Mouse (Mus musculus) forebrain, postnatal 0 days (tissue): ENCODE data around the gene Tmem200c. TPM values are rescaled to one million over a fixed set of nuclear protein-coding genes. Genes with fewer than 3 reads are reported as not detected.

Experiments
- ATAC-seq: fragments of 200-750 bp; cut with Nextera tagmentation; 2 replicates; pipeline ENCODE4 v1.8.0; 2017; ENCODE audit warnings: mild to moderate bottlenecking, moderate library complexity
- DNase-seq: peaks from one replicate; pipeline ENCODE4 v3.0.0-alpha.2; 2015
- H3K27ac ChIP-seq: fragments of 300-500 bp; sonication (generic); 2 replicates; pipeline ENCODE4 v1.5.1; 2014; ENCODE audit warnings: low read depth, mild to moderate bottlenecking, antibody characterized with exemption, low read length, moderate library complexity, mixed read lengths
- H3K27me3 ChIP-seq: fragments of 300-500 bp; sonication (generic); 2 replicates; pipeline ENCODE4 v1.6.1; 2014; ENCODE audit warnings: mild to moderate bottlenecking, low read length, mixed read lengths; ENCODE audit not compliant: insufficient read depth
- H3K36me3 ChIP-seq: fragments of 300-500 bp; sonication (generic); 2 replicates; pipeline ENCODE4 v1.6.1; 2014; ENCODE audit warnings: mild to moderate bottlenecking, moderate library complexity; ENCODE audit not compliant: insufficient read depth
- H3K4me1 ChIP-seq: fragments of 300-500 bp; sonication (generic); 2 replicates; pipeline ENCODE4 v1.6.1; 2014; ENCODE audit warnings: antibody characterized with exemption; ENCODE audit not compliant: insufficient read depth
- H3K4me2 ChIP-seq: fragments of 300-500 bp; sonication (generic); 2 replicates; pipeline ENCODE4 v1.6.1; 2014; ENCODE audit warnings: low read depth, mild to moderate bottlenecking, moderate library complexity
- H3K4me3 ChIP-seq: fragments of 300-500 bp; sonication (generic); 2 replicates; pipeline ENCODE4 v1.5.1; 2014; ENCODE audit warnings: low read depth, low read length, mixed read lengths
- H3K9ac ChIP-seq: fragments of 300-500 bp; sonication (generic); 2 replicates; pipeline ENCODE4 v1.6.1; 2014; ENCODE audit warnings: mild to moderate bottlenecking
- H3K9me3 ChIP-seq: fragments of 300-500 bp; sonication (generic); 2 replicates; pipeline ENCODE4 v1.6.1; 2016; ENCODE audit warnings: low read length
- CTCF ChIP-seq: sonication (generic); IDR thresholded peaks from 2 replicates; pipeline ENCODE4 v1.5.1; 2016; ENCODE audit warnings: antibody characterized with exemption, control low read depth, low read depth
- WGBS: fragments of 180-500 bp; shearing (Covaris S2); extraction: QIAGEN DNeasy Blood & Tissue Kit; methylation state at CpG from one replicate; pipeline ENCODE4 v1.1.7; 2014; 5-methylcytosine and 5-hydroxymethylcytosine counted together
- polyA plus RNA-seq: library from polyadenylated mRNA; unstranded; fragments of >200 nt; fragmentation: Nextera tagmentation; extraction: Ambion mirVana; gene quantifications from 2 replicates; pipeline ENCODE4 v1.2.1, GENCODE M21; 2015
- total RNA-seq: library from RNA; depleted of rRNA; stranded (reverse); fragments of >200 nt; gene quantifications from 2 replicates; pipeline ENCODE4 v1.2.3, GENCODE M21; 2014; rRNA removed

The Tmem200c gene
- total RNA-seq = 9.6 and 12.9 TPM in 2 replicates
- 1.7 and 2.0 TPM in 2 replicates for polyA plus RNA-seq

- Histone ChIP-seq H3K4me3 (no peak within 1 kb of the TSS), H3K9me3 (no peaks in the 10 kb centered on the region), H3K27ac (no peak within 1 kb of the TSS), H3K27me3 (no peaks in the 10 kb centered on the region), H3K4me1 (no peaks in the 10 kb centered on the region), H3K36me3 (no peaks in the 10 kb centered on the region), H3K4me2 (no peak within 1 kb of the TSS), H3K9ac (no peak within 1 kb of the TSS)
- ATAC-seq (no peak), DNase-seq (no peak)
- 79% methylated on average over 6 of the region's 6 CpGs for WGBS
- TF ChIP-seq CTCF = no peak
These were observed at the start of gene Tmem200c for GRCm38 (mm10) chr17:68826323-68826722. Gene Tmem200c (plus strand): TSS chr17:68826623.

GRCm38 (mm10) chr17:68793741-68794140 is 32.7 kb upstream of the Tmem200c start:
- Histone ChIP-seq H3K4me3 (no peak overlapping the region), H3K27me3 (no peaks in the 10 kb centered on the region), H3K9me3 (no peaks in the 10 kb centered on the region), H3K9ac (no peak overlapping the region), H3K4me2 (no peak overlapping the region), H3K4me1 (no peaks in the 10 kb centered on the region), H3K36me3 (no peaks in the 10 kb centered on the region), H3K27ac (no peak overlapping the region)
- TF ChIP-seq CTCF = no peak
- DNase-seq = no peak
- ATAC-seq = no peak
- 76% methylated on average over 4 of the region's 4 CpGs for WGBS

DNA sequence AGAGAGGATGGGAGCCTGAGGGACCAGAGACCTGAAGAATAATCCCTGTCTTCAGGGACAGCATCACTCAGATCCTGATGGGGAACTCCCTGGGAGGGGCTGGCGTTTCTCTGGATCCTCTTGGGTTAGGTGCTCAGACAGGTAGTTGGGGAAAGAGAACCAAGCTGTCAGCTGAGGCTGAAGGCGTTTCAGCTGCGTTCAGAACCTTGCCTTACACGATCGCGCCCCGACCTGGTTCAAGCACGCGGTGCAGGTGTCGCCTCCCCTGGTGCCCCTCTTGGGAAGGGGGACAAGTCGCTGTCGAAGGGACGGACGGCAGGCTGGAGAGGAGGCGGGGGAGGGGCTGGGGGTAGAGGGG is 10.2 kb downstream of the Tmem200c start:
- peak; percentile 54 for TF ChIP-seq CTCF
- Histone ChIP-seq H3K4me2 (peak overlapping the region; percentile 84), H3K27me3 (no peaks in the 10 kb centered on the region), H3K4me1 (peaks cover 9% of the 10 kb centered on the region; the same call in 1 of the 2 replicates), H3K36me3 (no peaks in the 10 kb centered on the region), H3K9ac (peak overlapping the region; percentile 76), H3K9me3 (no peaks in the 10 kb centered on the region), H3K27ac (peak overlapping the region; percentile 81; the same call in 1 of the 2 replicates), H3K4me3 (peak overlapping the region; percentile 63)
- 1% methylated on average over 15 of the region's 15 CpGs for WGBS
- DNase-seq (peak; percentile 65), ATAC-seq (peak; percentile 58)

DNA sequence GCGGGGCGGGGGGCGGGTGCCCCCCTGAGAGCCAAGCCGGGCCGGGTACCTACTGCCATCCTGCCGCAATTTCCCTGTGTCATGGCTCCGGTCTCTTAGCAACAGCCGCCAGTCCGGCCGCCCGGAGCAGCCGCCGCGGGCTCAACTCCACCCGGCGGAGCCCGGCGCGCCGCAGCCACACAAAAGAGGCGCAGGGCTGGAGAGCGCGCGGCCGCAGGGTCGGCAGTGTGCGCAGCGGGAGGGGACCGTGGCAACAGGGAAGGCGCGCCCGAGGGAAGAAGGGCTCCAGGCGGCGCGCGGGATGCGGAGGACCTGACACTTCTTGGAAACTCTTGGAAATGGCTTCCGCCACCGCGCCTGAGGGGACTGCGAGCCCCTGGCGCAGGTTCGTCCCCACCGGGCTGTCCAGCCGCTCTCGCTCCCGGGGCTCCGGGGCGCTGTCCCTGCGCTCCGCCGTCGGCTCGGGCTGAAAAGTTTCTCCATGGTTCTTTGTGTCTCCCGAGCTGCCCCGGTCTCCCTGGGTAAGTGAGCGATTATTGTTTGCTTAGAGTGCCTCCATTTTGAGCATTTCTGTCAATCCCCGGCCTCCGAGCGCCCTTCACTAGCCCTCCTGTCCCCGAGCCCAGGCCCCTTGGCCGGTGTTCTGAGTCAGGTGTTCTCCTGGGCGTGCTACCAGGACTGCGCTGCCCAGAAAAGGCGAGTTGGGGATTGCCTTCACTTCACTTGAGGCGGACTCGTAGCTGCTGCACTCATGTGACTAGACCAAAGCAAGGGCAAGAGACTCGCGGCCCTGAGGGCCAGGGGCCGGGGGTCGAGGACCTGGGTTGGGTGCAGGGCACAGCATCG is 10.8 kb downstream of the Tmem200c start:
- TF ChIP-seq CTCF = no peak
- peak; percentile 71 for ATAC-seq
- no peaks in the 10 kb centered on the region for H3K27me3 ChIP-seq
- H3K4me2 ChIP-seq = peak overlapping the region; percentile 84
- no peaks in the 10 kb centered on the region for H3K9me3 ChIP-seq
- peak; percentile 67 for DNase-seq
- peak overlapping the region; percentile 76 for H3K9ac ChIP-seq
- WGBS = 3% methylated on average over 71 of the region's 72 CpGs
- peaks cover 9% of the 10 kb centered on the region; the same call in 1 of the 2 replicates for H3K4me1 ChIP-seq
- H3K4me3 ChIP-seq = peak overlapping the region; percentile 63
- H3K27ac ChIP-seq = peak overlapping the region; percentile 81
- H3K36me3 ChIP-seq = no peaks in the 10 kb centered on the region

GRCm38 (mm10) chr17:68837859-68838194 is 11.4 kb downstream of the Tmem200c start:
- no peak for ATAC-seq
- H3K4me3 ChIP-seq = peak overlapping the region; percentile 63
- no peaks in the 10 kb centered on the region for H3K27me3 ChIP-seq
- peaks cover 9% of the 10 kb centered on the region; the same call in 1 of the 2 replicates for H3K4me1 ChIP-seq
- H3K9ac ChIP-seq = peak overlapping the region; percentile 76
- DNase-seq = no peak
- TF ChIP-seq CTCF = no peak
- WGBS = 4% methylated on average over 4 of the region's 4 CpGs
- H3K4me2 ChIP-seq = peak overlapping the region; percentile 84
- H3K36me3 ChIP-seq = no peaks in the 10 kb centered on the region
- peak overlapping the region; percentile 81 for H3K27ac ChIP-seq
- H3K9me3 ChIP-seq = no peaks in the 10 kb centered on the region

DNA sequence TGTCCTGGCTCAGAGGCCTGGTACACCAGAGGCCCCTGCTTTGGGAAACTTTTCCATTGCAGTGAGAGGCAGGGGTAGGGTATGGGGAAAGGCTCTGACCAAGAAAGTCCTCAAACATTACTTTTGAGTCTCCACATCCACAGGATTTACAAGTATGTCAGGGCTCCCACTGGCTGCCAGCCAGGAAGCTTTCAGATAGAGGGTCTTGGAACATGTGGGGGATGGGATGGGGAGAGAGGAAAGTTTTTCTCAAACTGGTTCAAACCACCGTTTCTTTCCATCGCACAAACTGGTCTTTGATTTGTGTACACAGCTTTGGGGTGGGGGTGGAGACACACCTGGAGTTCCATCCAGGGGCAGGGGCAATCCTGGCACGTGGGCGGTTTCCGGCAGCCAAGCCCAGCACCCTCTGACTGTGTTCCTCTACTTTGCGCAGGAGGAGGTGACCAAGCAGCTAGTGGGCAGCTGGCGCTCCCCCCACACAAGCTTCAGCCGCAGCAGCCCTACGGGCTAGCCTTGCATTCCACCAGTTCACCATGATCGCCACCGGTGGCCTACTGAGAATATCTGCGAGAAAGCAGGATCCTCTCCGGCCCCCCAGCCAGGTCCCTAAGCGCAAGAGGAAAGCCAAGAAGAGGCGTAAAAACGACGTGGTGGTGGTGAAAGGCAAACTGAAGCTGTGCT is 13.6 kb downstream of the Tmem200c start:
- Histone ChIP-seq H3K27ac (no peak overlapping the region), H3K4me3 (peak overlapping the region; percentile 11; the same call in 1 of the 2 replicates), H3K36me3 (no peaks in the 10 kb centered on the region), H3K27me3 (no peaks in the 10 kb centered on the region), H3K4me2 (peak overlapping the region; percentile 96), H3K9me3 (no peaks in the 10 kb centered on the region), H3K4me1 (peaks cover 9% of the 10 kb centered on the region; the same call in 1 of the 2 replicates), H3K9ac (peak overlapping the region; percentile 10; the same call in 1 of the 2 replicates)
- WGBS = 32% methylated on average over 17 of the region's 17 CpGs
- no peak for DNase-seq
- no peak for ATAC-seq
- TF ChIP-seq CTCF = no peak

DNA sequence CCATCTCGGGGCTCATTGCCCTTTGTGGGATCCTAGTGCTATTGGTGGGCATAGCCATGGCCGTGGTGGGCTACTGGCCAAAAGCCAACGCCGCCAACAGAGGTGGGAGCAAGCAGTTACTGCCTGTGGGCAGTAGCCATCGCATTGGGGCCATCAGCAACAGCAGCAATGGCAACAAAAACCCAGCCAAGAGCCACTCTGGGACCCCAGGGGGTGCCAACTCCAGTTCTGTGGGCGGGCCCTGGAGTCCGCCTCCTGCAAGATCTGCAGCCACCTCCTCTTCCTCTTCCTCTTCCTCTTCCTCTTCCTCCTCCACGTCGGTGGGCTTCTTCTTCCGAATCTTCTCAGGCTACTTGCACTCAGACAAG is 14.1 kb downstream of the Tmem200c start:
- ATAC-seq = no peak
- no peak overlapping the region for H3K27ac ChIP-seq
- WGBS = 18% methylated on average over 10 of the region's 10 CpGs

More for the DNA sequence above, 14.1 kb downstream of the Tmem200c start:
- peak overlapping the region; percentile 47 for H3K4me3 ChIP-seq
- peak overlapping the region; percentile 96 for H3K4me2 ChIP-seq
- no peak for DNase-seq
- H3K9ac ChIP-seq = peak overlapping the region; percentile 60; the same call in 1 of the 2 replicates
- H3K4me1 ChIP-seq = peaks cover 9% of the 10 kb centered on the region; the same call in 1 of the 2 replicates
- H3K9me3 ChIP-seq = no peaks in the 10 kb centered on the region
- TF ChIP-seq CTCF = no peak
- H3K27me3 ChIP-seq = no peaks in the 10 kb centered on the region
- no peaks in the 10 kb centered on the region for H3K36me3 ChIP-seq
